Mouse (Mus musculus): ENCODE data around the gene Gm3409. TPM values are rescaled to one million over a fixed set of nuclear protein-coding genes. Genes with fewer than 3 reads are reported as not detected.
"Not testable (repeated sequence)": the region's sequence is repeated elsewhere in the genome, so short reads cannot be mapped to it uniquely, and the experiment has no call there.

Gm3409 gene
- not detected in 2 replicates for polyA plus RNA-seq (2016; fragmentation: Nextera tagmentation; extraction: Ambion mirVana)

- H3K27ac ChIP-seq; H3K4me1 ChIP-seq; H3K4me3 ChIP-seq; DNase-seq (ENCODE audit: extremely low spot score, low spot score); H3K9me3 ChIP-seq; H3K27me3 ChIP-seq (ENCODE audit: poor library complexity, severe bottlenecking); H3K36me3 ChIP-seq (replicated peaks): not testable (repeated sequence)
- 89% methylated on average over 3 of the region's 3 CpGs for WGBS
Observed at GRCm38 (mm10) chr5:146537347-146537746, at the start of gene Gm3409. TSS of gene Gm3409 (plus strand) at chr5:146537647.

GRCm38 (mm10) chr5:146488959-146489358 is 48.5 kb upstream of the Gm3409 start:
- 16% methylated on average over 3 of the region's 4 CpGs for WGBS
- H3K36me3 ChIP-seq (replicated peaks); H3K27ac ChIP-seq; H3K4me1 ChIP-seq; DNase-seq (ENCODE audit: extremely low spot score, low spot score); H3K27me3 ChIP-seq (ENCODE audit: poor library complexity, severe bottlenecking); H3K4me3 ChIP-seq; H3K9me3 ChIP-seq: not testable (repeated sequence)

DNA sequence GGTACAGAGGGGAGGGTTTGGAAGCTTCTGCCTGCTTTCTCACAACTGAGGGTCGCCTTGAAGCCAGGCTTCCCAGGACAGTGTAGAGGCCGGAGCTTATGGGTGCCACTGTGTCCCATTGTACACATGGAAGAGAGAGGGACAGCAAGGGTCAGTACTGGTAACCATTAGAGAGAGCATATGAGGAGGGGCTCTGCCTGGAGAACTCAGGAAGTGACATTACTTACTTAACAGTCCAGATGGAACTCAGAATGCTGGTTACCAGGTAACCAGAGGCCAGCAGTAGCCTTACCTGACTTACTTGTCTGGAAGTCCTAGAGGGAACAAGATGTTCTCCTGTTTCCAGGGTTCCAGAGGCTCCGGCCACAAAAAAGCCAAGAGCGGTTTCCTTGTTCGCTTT is 46.4 kb upstream of the Gm3409 start, which contains the start of gene Gm6370:
TSS of gene Gm6370 (plus strand) at position 301 of the 400 bp plus-strand sequence.
- no CpG with 5 or more reads among the region's 5 CpGs for WGBS
- H3K4me3 ChIP-seq; DNase-seq (ENCODE audit: extremely low spot score, low spot score); H3K27ac ChIP-seq; H3K4me1 ChIP-seq; H3K27me3 ChIP-seq (ENCODE audit: poor library complexity, severe bottlenecking); H3K36me3 ChIP-seq (replicated peaks); H3K9me3 ChIP-seq: not testable (repeated sequence)

DNA sequence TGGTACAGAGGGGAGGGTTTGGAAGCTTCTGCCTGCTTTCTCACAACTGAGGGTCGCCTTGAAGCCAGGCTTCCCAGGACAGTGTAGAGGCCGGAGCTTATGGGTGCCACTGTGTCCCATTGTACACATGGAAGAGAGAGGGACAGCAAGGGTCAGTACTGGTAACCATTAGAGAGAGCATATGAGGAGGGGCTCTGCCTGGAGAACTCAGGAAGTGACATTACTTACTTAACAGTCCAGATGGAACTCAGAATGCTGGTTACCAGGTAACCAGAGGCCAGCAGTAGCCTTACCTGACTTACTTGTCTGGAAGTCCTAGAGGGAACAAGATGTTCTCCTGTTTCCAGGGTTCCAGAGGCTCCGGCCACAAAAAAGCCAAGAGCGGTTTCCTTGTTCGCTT is 35.3 kb upstream of the Gm3409 start, which contains the start of gene 4930449I24Rik:
TSS of gene 4930449I24Rik (plus strand) at position 301 of the 400 bp plus-strand sequence.
- H3K27me3 ChIP-seq (ENCODE audit: poor library complexity, severe bottlenecking); H3K9me3 ChIP-seq; H3K36me3 ChIP-seq (replicated peaks); H3K4me3 ChIP-seq; DNase-seq (ENCODE audit: extremely low spot score, low spot score); H3K27ac ChIP-seq; H3K4me1 ChIP-seq: not testable (repeated sequence)
- no CpG with 5 or more reads among the region's 5 CpGs for WGBS

DNA sequence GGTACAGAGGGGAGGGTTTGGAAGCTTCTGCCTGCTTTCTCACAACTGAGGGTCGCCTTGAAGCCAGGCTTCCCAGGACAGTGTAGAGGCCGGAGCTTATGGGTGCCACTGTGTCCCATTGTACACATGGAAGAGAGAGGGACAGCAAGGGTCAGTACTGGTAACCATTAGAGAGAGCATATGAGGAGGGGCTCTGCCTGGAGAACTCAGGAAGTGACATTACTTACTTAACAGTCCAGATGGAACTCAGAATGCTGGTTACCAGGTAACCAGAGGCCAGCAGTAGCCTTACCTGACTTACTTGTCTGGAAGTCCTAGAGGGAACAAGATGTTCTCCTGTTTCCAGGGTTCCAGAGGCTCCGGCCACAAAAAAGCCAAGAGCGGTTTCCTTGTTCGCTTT is 23.6 kb upstream of the Gm3409 start, which contains the start of gene Gm3402:
TSS of gene Gm3402 (plus strand) at position 301 of the 400 bp plus-strand sequence.
- H3K36me3 ChIP-seq (replicated peaks); DNase-seq (ENCODE audit: extremely low spot score, low spot score); H3K27ac ChIP-seq; H3K27me3 ChIP-seq (ENCODE audit: poor library complexity, severe bottlenecking); H3K9me3 ChIP-seq; H3K4me1 ChIP-seq; H3K4me3 ChIP-seq: not testable (repeated sequence)
- WGBS, result 88% methylated on average over 2 of the region's 5 CpGs

GRCm38 (mm10) chr5:146525501-146525900 is 11.9 kb upstream of the Gm3409 start, which contains the start of gene Gm3404:
TSS of gene Gm3404 (plus strand) at chr5:146525801.
- not testable (repeated sequence) for H3K27me3 ChIP-seq (ENCODE audit: poor library complexity, severe bottlenecking); H3K36me3 ChIP-seq (replicated peaks); H3K4me3 ChIP-seq; H3K9me3 ChIP-seq; DNase-seq (ENCODE audit: extremely low spot score, low spot score); H3K4me1 ChIP-seq; H3K27ac ChIP-seq
- WGBS, result 95% methylated on average over 3 of the region's 3 CpGs

- not testable (repeated sequence) for H3K9me3 ChIP-seq; H3K36me3 ChIP-seq (replicated peaks); H3K4me1 ChIP-seq; H3K27ac ChIP-seq; H3K4me3 ChIP-seq; H3K27me3 ChIP-seq (ENCODE audit: poor library complexity, severe bottlenecking); DNase-seq (ENCODE audit: extremely low spot score, low spot score)
- no CpG with 5 or more reads among the region's 3 CpGs for WGBS
Observed at GRCm38 (mm10) chr5:146555836-146556235, 18.4 kb downstream of the Gm3409 start, which contains the start of gene Gm3415. TSS of gene Gm3415 (plus strand) at chr5:146556136.

DNA sequence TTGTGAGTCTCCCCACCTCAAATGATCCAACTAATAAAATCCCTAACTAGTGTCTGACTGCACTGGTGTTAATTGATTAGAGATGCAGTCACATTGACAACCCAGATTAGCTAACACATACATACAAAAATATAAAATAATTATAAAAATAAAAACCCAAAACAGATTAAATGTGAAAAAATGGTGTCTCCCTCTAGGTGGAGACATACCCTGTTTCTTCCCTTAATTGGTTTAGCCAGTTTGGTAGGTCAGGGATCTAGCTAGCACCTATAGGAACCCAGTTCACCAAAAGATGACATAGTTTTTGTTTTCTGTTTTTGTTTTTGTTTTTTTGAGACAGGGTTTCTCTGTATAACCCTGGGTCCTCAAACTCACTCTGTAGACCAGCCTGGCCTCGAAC is 26.8 kb downstream of the Gm3409 start:
- Histone ChIP-seq H3K27me3 (ENCODE audit: poor library complexity, severe bottlenecking) (no peaks in the 10 kb centered on the region), H3K36me3 (replicated peaks) (no peaks in the 10 kb centered on the region), H3K4me1 (no peaks in the 10 kb centered on the region), H3K9me3 (0 out of 2 replicates have a peak, but pooled peaks cover 2% of the 10 kb centered on the region), H3K27ac (no peak overlapping the region), H3K4me3 (no peak overlapping the region)
- 79% methylated on average over 1 of the region's 1 CpGs for WGBS
- no peak for DNase-seq (ENCODE audit: extremely low spot score, low spot score)

- no peaks in the 10 kb centered on the region for H3K36me3 ChIP-seq (replicated peaks)
- H3K4me3 ChIP-seq, result no peak overlapping the region
- H3K9me3 ChIP-seq, result 0 out of 2 replicates have a peak, but pooled peaks cover 2% of the 10 kb centered on the region
- DNase-seq (ENCODE audit: extremely low spot score, low spot score), result no peak
- H3K27ac ChIP-seq, result no peak overlapping the region
- H3K27me3 ChIP-seq (ENCODE audit: poor library complexity, severe bottlenecking), result no peaks in the 10 kb centered on the region
- 59% methylated on average over 4 of the region's 4 CpGs for WGBS
- H3K4me1 ChIP-seq, result no peaks in the 10 kb centered on the region
Observed at GRCm38 (mm10) chr5:146567054-146567453, 29.6 kb downstream of the Gm3409 start.

DNA sequence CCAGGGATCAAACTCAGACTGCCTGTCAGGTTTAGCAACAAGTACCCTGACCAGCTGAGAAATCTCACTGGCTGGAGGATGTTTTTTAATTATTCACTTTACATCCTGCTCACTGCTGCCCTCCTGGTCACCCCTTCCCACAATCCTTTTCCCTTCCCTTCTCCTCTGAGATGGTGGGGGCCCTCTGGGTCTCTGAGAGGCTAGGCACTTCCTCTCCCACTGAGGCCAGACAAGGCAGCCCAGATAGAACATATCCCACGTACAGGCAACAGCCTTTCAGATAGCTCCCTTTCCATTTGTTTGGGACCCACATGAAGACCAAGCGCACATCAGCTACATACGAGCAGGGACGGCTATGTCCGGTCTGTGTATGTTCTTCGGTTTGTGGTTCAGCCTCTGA is 32.7 kb downstream of the Gm3409 start:
- not testable (repeated sequence) for H3K4me1 ChIP-seq; H3K27ac ChIP-seq; H3K4me3 ChIP-seq; DNase-seq (ENCODE audit: extremely low spot score, low spot score); H3K27me3 ChIP-seq (ENCODE audit: poor library complexity, severe bottlenecking); H3K9me3 ChIP-seq; H3K36me3 ChIP-seq (replicated peaks)
- WGBS, result 85% methylated on average over 6 of the region's 6 CpGs

- H3K27me3 ChIP-seq (ENCODE audit: poor library complexity, severe bottlenecking); H3K27ac ChIP-seq; H3K4me3 ChIP-seq; H3K9me3 ChIP-seq; DNase-seq (ENCODE audit: extremely low spot score, low spot score); H3K36me3 ChIP-seq (replicated peaks); H3K4me1 ChIP-seq: not testable (repeated sequence)
- WGBS, result 82% methylated on average over 6 of the region's 6 CpGs
Observed at GRCm38 (mm10) chr5:146571830-146572734, 34.6 kb downstream of the Gm3409 start.

DNA sequence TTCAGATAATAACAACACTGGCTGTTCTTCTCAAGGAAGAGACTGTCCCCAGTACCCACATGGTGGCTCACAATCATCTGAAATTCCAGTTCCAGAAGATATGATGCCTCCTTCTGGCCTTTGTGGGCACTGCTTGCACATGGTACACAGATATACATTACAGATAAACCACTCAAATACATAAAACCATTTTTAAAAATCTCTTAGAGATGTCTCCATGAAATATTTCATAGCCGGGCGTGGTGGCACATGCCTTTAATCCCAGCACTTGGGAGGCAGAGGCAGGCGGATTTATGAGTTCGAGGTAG is 35.2 kb downstream of the Gm3409 start:
- 95% methylated on average over 4 of the region's 4 CpGs for WGBS
- H3K9me3 ChIP-seq; H3K27me3 ChIP-seq (ENCODE audit: poor library complexity, severe bottlenecking); DNase-seq (ENCODE audit: extremely low spot score, low spot score); H3K4me3 ChIP-seq; H3K4me1 ChIP-seq; H3K27ac ChIP-seq; H3K36me3 ChIP-seq (replicated peaks): not testable (repeated sequence)

GRCm38 (mm10) chr5:146576668-146577067 is 39.2 kb downstream of the Gm3409 start:
- H3K36me3 ChIP-seq (replicated peaks), result no peaks in the 10 kb centered on the region
- no peaks in the 10 kb centered on the region for H3K4me1 ChIP-seq
- H3K9me3 ChIP-seq, result no peaks in the 10 kb centered on the region
- WGBS, result 90% methylated on average over 3 of the region's 3 CpGs
- peaks cover 3% of the 10 kb centered on the region for H3K27me3 ChIP-seq (ENCODE audit: poor library complexity, severe bottlenecking)
- DNase-seq (ENCODE audit: extremely low spot score, low spot score), result no peak
- H3K27ac ChIP-seq, result no peak overlapping the region
- no peak overlapping the region for H3K4me3 ChIP-seq

All from forebrain, embryonic 10.5 days (tissue).